Mouse (Mus musculus): ENCODE results near the gene 2010109A12Rik. TPM values are rescaled to one million over a fixed set of nuclear protein-coding genes. Genes with fewer than 3 reads are reported as not detected.

Gene 2010109A12Rik
- polyA plus RNA-seq (2015; fragmentation: Illumina TruSeq; extraction: RNeasy Lipid Tissue Mini Kit (QIAGEN cat#74804); ENCODE audit: low read depth, low replicate concordance), result 0.73 TPM

DNA sequence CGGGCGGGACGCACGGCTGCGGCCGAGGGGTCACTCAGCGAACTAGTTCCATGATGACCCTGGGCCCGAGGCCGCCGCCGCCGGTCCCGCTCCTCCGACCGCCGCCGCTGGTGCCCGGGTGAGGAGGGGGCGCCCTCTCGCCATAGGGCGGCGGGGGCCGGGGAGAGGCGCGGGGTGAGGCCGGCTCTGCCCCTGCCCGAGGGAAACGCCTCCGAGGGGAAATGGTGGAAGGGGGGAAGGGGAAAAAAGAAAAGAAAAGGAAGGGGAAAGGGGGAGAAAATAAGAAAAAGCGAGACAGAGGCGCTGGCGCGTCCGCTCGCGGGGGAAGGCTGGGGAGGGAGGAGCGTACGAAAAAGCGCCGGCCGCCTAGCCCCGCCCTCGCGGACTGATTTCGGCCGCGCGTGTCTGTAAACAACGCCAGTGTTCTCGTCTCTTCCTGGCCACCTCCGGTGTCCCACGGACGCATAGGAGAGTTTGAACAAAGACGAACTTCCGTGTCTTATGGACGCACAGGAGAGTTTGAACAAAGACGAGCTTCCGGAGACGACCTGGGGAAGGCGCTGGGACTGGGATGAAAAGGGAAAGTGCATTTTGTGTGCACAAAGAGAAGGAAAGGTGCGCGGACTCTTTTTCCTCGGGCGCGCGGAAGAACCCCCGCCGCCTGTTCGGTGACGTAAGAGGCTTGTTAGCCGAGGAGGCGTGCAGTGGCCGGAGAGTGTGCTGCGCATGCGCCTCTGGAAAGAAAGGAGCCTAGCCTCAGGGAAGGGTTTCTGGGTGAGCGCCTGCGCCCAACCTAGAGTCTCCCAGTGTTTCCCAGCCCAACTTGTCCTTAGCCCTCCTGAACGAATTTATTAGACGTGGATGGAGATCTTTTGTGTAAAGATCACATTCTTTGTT, at the start of gene 2010109A12Rik, which contains the start of gene Ccni:
Gene 2010109A12Rik (plus strand): TSS at position 410 of the 897 bp plus-strand sequence.
Gene Ccni (minus strand): TSS at position 387 of the 897 bp plus-strand sequence.

Other genes with a start within 250 kb of the 2010109A12Rik start
- 9.0 TPM for gene Sowahb, start 161.5 kb upstream of the 2010109A12Rik start, polyA plus RNA-seq (2015; fragmentation: Illumina TruSeq; extraction: RNeasy Lipid Tissue Mini Kit (QIAGEN cat#74804); ENCODE audit: low read depth, low replicate concordance)
- 114 TPM for gene Sept11, start 113.1 kb upstream of the 2010109A12Rik start, polyA plus RNA-seq (2015; fragmentation: Illumina TruSeq; extraction: RNeasy Lipid Tissue Mini Kit (QIAGEN cat#74804); ENCODE audit: low read depth, low replicate concordance)
- gene Ccni, start within 50 bp of the 2010109A12Rik start, polyA plus RNA-seq (2015; fragmentation: Illumina TruSeq; extraction: RNeasy Lipid Tissue Mini Kit (QIAGEN cat#74804); ENCODE audit: low read depth, low replicate concordance), result 231 TPM
- 43.9 TPM for gene Ccng2, start 60.7 kb downstream of the 2010109A12Rik start, polyA plus RNA-seq (2015; fragmentation: Illumina TruSeq; extraction: RNeasy Lipid Tissue Mini Kit (QIAGEN cat#74804); ENCODE audit: low read depth, low replicate concordance)

Measured in brain, adult 10 weeks (tissue).